Mouse (Mus musculus): ENCODE measurements around the gene Zmynd15.
A peak's percentile ranks its signal among the peaks of the same experiment; 100 is the strongest.

DNA sequence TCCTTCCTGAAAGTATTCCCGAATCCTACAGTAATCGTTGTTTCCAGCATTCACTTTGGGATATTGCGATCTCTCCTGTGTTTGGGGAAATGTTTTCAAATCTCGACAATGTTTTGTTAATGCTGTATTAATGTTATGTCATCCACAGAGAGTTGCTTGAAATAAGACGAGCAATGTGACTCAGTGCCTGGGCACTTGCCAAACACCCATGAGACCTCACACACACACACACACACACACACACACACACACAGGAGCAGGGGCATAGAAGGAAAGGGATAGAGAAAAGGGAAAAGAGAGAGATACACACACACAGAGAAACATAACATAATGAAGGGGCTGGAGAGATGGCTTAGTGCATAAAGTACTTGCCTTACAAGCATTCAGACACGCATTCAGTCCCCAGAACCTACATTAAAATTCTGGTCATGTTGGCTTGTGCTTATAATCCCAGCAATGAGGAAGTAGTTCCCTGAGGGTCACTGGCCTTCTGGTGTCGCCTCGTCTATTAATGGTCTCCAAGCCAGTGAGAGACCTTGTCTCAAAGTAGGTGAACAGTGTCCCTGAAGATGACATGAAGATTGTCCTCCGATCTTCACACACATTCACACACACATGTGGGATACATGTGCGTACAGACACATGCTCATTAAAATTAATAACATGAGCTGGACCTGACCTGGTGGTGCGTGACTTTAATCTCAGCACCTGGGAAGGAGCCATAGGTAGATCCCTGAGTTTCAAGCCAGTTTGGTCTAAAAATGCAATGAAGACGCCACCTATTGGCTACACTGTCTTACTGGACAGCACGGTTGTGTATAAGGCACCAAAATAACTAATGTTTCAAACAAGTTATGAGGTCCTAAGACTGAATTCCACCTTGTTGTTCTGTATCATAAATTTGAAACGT lies 40.6 kb downstream of the Zmynd15 start:
- TF ChIP-seq MEF2A (IDR thresholded peaks at IDR 0.05; ENCODE audit: extremely low read depth, insufficient replicate concordance, low read depth, low read length, poor library complexity, severe bottlenecking) = no peak
- no peak for TF ChIP-seq USF2 (IDR thresholded peaks at IDR 0.05; ENCODE audit: borderline replicate concordance in 1 of 2, insufficient read depth in 1 of 2, low read depth in 1 of 2, low read length in 2 of 2)
- TF ChIP-seq GATA1 (IDR thresholded peaks at IDR 0.05; ENCODE audit: low read depth, low read length) = no peak
- peak in 1 of 3 experiments; percentile 39; a peak in 2 of 6 replicates for TF ChIP-seq CTCF (IDR thresholded peaks at IDR 0.05 in 2 of 3, conservative IDR thresholded peaks at IDR 0.05 in 1 of 3; ENCODE audit: control insufficient read depth in 1 of 3, insufficient read depth in 1 of 3, low read depth in 2 of 3, low read length in 3 of 3, poor library complexity in 1 of 3, severe bottlenecking in 1 of 3)
- TF ChIP-seq NELFE (IDR thresholded peaks at IDR 0.05; ENCODE audit: low read depth, low read length) = no peak
- peak; percentile 23 for TF ChIP-seq RAD21 (IDR thresholded peaks at IDR 0.05; ENCODE audit: low read depth, low read length)
- no peak for TF ChIP-seq MAX (IDR thresholded peaks at IDR 0.05; ENCODE audit: low read length)
- TF ChIP-seq SMC3 (IDR thresholded peaks at IDR 0.05; ENCODE audit: low read depth, low read length) = peak; percentile 50
- no peak for TF ChIP-seq E2F4 (IDR thresholded peaks at IDR 0.05; ENCODE audit: borderline replicate concordance, low read depth, low read length)
